Mouse (Mus musculus) CH12.LX (cell line): ENCODE data around the gene Krtap4-1.

Source experiments
- CTCF ChIP-seq, 2 experiments: IDR thresholded peaks in 1 of 2; conservative IDR thresholded peaks in 1 of 2; 2 replicates each; pipeline ENCODE4 v1.5.1; 2011 to 2012; ENCODE audit warnings: low read depth in 2 of 2, low read length in 2 of 2, improper control_type of control experiment in 1 of 2, inconsistent platforms in 1 of 2, mild to moderate bottlenecking in 1 of 2, moderate library complexity in 1 of 2
- POLR2A ChIP-seq: IDR thresholded peaks from 2 replicates; pipeline ENCODE4 v1.6.1; 2011; ENCODE audit warnings: low read depth, mild to moderate bottlenecking, improper control_type of control experiment, low read length

GRCm38 (mm10) chr11:99633293-99633692, 5.3 kb upstream of the Krtap4-1 start:
- TF ChIP-seq POLR2A (no peak), CTCF (conservative IDR thresholded peaks at IDR 0.05 in 1 of 2, IDR thresholded peaks at IDR 0.05 in 1 of 2; ENCODE audit: low read depth in 2 of 2, low read length in 2 of 2) (no peak)
